Mouse (Mus musculus) MEL (cell line): ENCODE results near the gene 4930522L14Rik. TPM values are rescaled to one million over a fixed set of nuclear protein-coding genes. Genes with fewer than 3 reads are reported as not detected.
"Not testable (repeated sequence)": the region's sequence is repeated elsewhere in the genome, so short reads cannot be mapped to it uniquely, and the experiment has no call there.

Experiments used
- DNase-seq: peaks from one replicate; pipeline ENCODE4 v3.0.0; 2011; ENCODE audit warnings: low read depth, low spot score
- H3K27ac ChIP-seq: 2 replicates; pipeline ENCODE4 v1.5.1; 2012; ENCODE audit warnings: low read depth, mild to moderate bottlenecking, control low read depth, low read length, moderate library complexity; ENCODE audit not compliant: control insufficient read depth
- H3K27me3 ChIP-seq, 2 experiments: fragments of 150-350 bp in 1 of 2; sonication (generic) in 1 of 2; 2 replicates each; pipeline ENCODE4 v1.6.1; 2012; ENCODE audit warnings: low read length in 2 of 2, mild to moderate bottlenecking in 2 of 2, improper control_type of control experiment in 1 of 2, moderate library complexity in 1 of 2; ENCODE audit not compliant: insufficient read depth in 2 of 2, control insufficient read depth in 1 of 2
- H3K36me3 ChIP-seq, 2 experiments: 2 replicates each; pipeline ENCODE4 v1.6.1; 2012 to 2014; ENCODE audit warnings: low read length in 2 of 2, improper control_type of control experiment in 1 of 2, inconsistent platforms in 1 of 2, mild to moderate bottlenecking in 1 of 2; ENCODE audit not compliant: insufficient read depth in 2 of 2, control insufficient read depth in 1 of 2
- H3K4me1 ChIP-seq, 2 experiments: fragments of 150-350 bp in 1 of 2; sonication (generic) in 1 of 2; 2 replicates each; pipeline ENCODE4 v1.6.1; 2012; ENCODE audit warnings: low read length in 2 of 2, improper control_type of control experiment in 1 of 2, mild to moderate bottlenecking in 1 of 2; ENCODE audit not compliant: insufficient read depth in 2 of 2, control insufficient read depth in 1 of 2
- H3K4me3 ChIP-seq, 2 experiments: fragments of 150-350 bp in 1 of 2; sonication (generic) in 1 of 2; 2 replicates each; pipeline ENCODE4 v1.5.1; 2012; ENCODE audit warnings: low read depth in 2 of 2, low read length in 2 of 2, mild to moderate bottlenecking in 2 of 2, moderate library complexity in 2 of 2, control low read depth in 1 of 2, improper control_type of control experiment in 1 of 2; ENCODE audit not compliant: control insufficient read depth in 1 of 2, insufficient read depth in 1 of 2
- H3K79me2 ChIP-seq: 2 replicates; pipeline ENCODE4 v1.6.1; 2012; ENCODE audit warnings: mild to moderate bottlenecking, low read length, moderate library complexity; ENCODE audit not compliant: control insufficient read depth, poor library complexity, insufficient read depth
- H3K9ac ChIP-seq: 2 replicates; pipeline ENCODE4 v1.6.1; 2012; ENCODE audit warnings: low read depth, mild to moderate bottlenecking, control low read depth, low read length, moderate library complexity; ENCODE audit not compliant: control insufficient read depth, poor library complexity, severe bottlenecking
- H3K9me3 ChIP-seq: fragments of 150-350 bp; sonication (generic); replicated peaks from 2 replicates; pipeline ENCODE4 v1.6.1; 2012; ENCODE audit warnings: mild to moderate bottlenecking, low read length, improper control_type of control experiment, moderate library complexity; ENCODE audit not compliant: insufficient read depth
- ELF1 ChIP-seq: IDR thresholded peaks from 2 replicates; pipeline ENCODE4 v1.6.1; 2014; ENCODE audit warnings: low read depth, mild to moderate bottlenecking, inconsistent platforms, low read length, improper control_type of control experiment, moderate library complexity
- HCFC1 ChIP-seq: IDR thresholded peaks from 2 replicates; pipeline ENCODE4 v1.6.1; 2012; ENCODE audit warnings: low read depth, mild to moderate bottlenecking, inconsistent platforms, low read length, improper control_type of control experiment, moderate library complexity
- MAX ChIP-seq: IDR thresholded peaks from 2 replicates; pipeline ENCODE4 v1.6.1; 2011; ENCODE audit warnings: low read length, improper control_type of control experiment
- MXI1 ChIP-seq: IDR thresholded peaks from 2 replicates; pipeline ENCODE4 v1.6.1; 2011; ENCODE audit warnings: mild to moderate bottlenecking, low read depth, low read length, improper control_type of control experiment
- NELFE ChIP-seq: IDR thresholded peaks from 2 replicates; pipeline ENCODE4 v1.6.1; 2011; ENCODE audit warnings: low read depth, low read length, improper control_type of control experiment
- NRF1 ChIP-seq: IDR thresholded peaks from 2 replicates; pipeline ENCODE4 v1.6.1; 2014; ENCODE audit warnings: low read depth, mild to moderate bottlenecking, inconsistent platforms, low read length, improper control_type of control experiment, moderate library complexity; ENCODE audit not compliant: poor library complexity, insufficient read depth, severe bottlenecking
- POLR2A ChIP-seq, 2 experiments: IDR thresholded peaks; 2 replicates each; pipeline ENCODE4 v1.6.1; 2011 to 2012; ENCODE audit warnings: low read length in 2 of 2, mild to moderate bottlenecking in 2 of 2, control low read depth in 1 of 2, improper control_type of control experiment in 1 of 2, low read depth in 1 of 2, moderate library complexity in 1 of 2; ENCODE audit not compliant: control insufficient read depth in 1 of 2, insufficient read depth in 1 of 2, poor library complexity in 1 of 2
- SIN3A ChIP-seq: IDR thresholded peaks from 2 replicates; pipeline ENCODE4 v1.6.1; 2012; ENCODE audit warnings: low read length, improper control_type of control experiment, inconsistent platforms
- TBP ChIP-seq: IDR thresholded peaks from 2 replicates; pipeline ENCODE4 v1.8.0; 2011; ENCODE audit warnings: low read depth, low read length, improper control_type of control experiment
- TCF12 ChIP-seq: IDR thresholded peaks from 2 replicates; pipeline ENCODE4 v1.6.1; 2014; ENCODE audit warnings: low read depth, mild to moderate bottlenecking, inconsistent platforms, low read length, improper control_type of control experiment, moderate library complexity
- ZMIZ1 ChIP-seq: IDR thresholded peaks from 2 replicates; pipeline ENCODE4 v1.6.1; 2012; ENCODE audit warnings: low read depth, mild to moderate bottlenecking, inconsistent platforms, low read length, improper control_type of control experiment, moderate library complexity
- polyA plus RNA-seq, 2 experiments: library from polyadenylated mRNA; stranded (reverse) in 1 of 2; unstranded in 1 of 2; fragments of >175 nt in 1 of 2; fragments of >200 nt in 1 of 2; gene quantifications; 2 replicates each; pipeline versions ENCODE4 v1.2.1 to v1.2.4; 2012; ENCODE audit warnings: low replicate concordance in 2 of 2, low read depth in 1 of 2; ENCODE audit not compliant: insufficient read length in 2 of 2, insufficient read depth in 1 of 2, missing spikeins in 1 of 2
- total RNA-seq: library from RNA; depleted of rRNA; stranded (reverse); fragments of 300-350 nt; gene quantifications from 2 replicates; pipeline ENCODE4 v1.2.3, GENCODE M21; 2012; rRNA removed

Gene 4930522L14Rik
- total and polyA plus RNA-seq, 3 experiments, result 2.8 to 172 (median 6.6) TPM

DNA sequence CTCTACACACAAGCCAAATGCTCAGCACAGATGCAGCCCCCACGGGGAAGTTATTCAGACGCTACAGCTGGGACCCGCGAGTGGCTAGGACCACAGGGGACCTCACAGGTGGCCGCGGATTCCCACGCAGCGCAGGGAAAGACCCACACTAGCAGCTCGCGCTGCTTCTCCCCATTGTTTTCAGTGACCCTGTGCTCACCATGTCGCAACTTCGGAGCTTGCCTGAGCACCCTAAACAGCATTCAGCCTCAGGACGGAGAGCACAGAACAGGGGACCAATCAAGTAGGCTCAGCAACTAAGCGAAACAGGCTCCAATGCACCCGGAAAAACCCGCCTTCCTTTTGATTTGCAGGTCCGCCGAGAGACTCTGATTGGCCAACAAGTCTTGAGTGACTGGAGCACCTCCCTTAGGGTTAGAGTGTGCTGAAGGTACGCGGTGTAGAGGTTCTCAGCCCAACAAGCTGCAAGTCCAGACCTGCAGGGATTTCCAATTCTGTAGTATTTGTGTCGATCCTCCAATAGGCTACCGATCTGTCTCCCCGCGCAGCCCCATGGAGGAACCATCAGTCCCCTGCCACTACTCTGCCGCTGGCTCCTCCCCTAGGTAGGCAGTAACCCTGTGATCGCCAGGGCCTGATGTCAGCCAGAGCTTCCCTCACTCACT, 61.0 kb downstream of the 4930522L14Rik start, which contains the start of gene 5430403G16Rik:
Gene 5430403G16Rik (minus strand): TSS at position 505 of the 665 bp plus-strand sequence.
- 0 out of 2 replicates have a peak, but pooled peaks have one; percentile 10 for TF ChIP-seq NRF1
- 0 out of 2 replicates have a peak, but pooled peaks have one; percentile 45 for TF ChIP-seq TBP
- TF ChIP-seq MAX, result 0 out of 2 replicates have a peak, but pooled peaks have one; percentile 40
- peak; percentile 46; the same call in 1 of the 2 replicates for TF ChIP-seq SIN3A
- peak; percentile 25 for TF ChIP-seq MXI1
- TF ChIP-seq TCF12, result 0 out of 2 replicates have a peak, but pooled peaks have one; percentile 7
- peak; percentile 35; the same call in 1 of the 2 replicates for TF ChIP-seq NELFE
- TF ChIP-seq POLR2A (IDR thresholded peaks at IDR 0.05; ENCODE audit: control insufficient read depth in 1 of 2, insufficient read depth in 1 of 2, low read depth in 1 of 2, low read length in 2 of 2, poor library complexity in 1 of 2), result peak; percentile 43 to 65; a peak in 2 of 4 replicates
- TF ChIP-seq HCFC1, result peak; percentile 25; the same call in 1 of the 2 replicates
- TF ChIP-seq ZMIZ1, result 0 out of 2 replicates have a peak, but pooled peaks have one; percentile 47
- TF ChIP-seq ELF1, result peak; percentile 54; the same call in 1 of the 2 replicates
- TF ChIP-seq, all 39 proteins: peak for 11; not testable (repeated sequence) for 28
- not testable (repeated sequence) for H3K9me3 ChIP-seq, H3K36me3 ChIP-seq, H3K27me3 ChIP-seq, H3K4me1 ChIP-seq, H3K79me2 ChIP-seq
- Histone ChIP-seq H3K4me3 (peak within 1 kb of the TSS; percentile 79 to 85), H3K27ac (peak within 1 kb of the TSS; percentile 48), H3K9ac (peak within 1 kb of the TSS; percentile 72)
- DNase-seq, result peak; percentile 96

Other genes starting within 250 kb of the 4930522L14Rik start
- gene Crlf2, start 192.9 kb downstream of the 4930522L14Rik start, total RNA-seq, result 9.4 and 11.1 TPM in 2 replicates
- 10 to 100 TPM in 1 of 2 experiments, not detected in 1; 14.1 TPM for gene Crlf2, start 192.9 kb downstream of the 4930522L14Rik start, polyA plus RNA-seq
- gene 5430403G16Rik, start 60.8 kb downstream of the 4930522L14Rik start, total RNA-seq, result 1.5 and 1.6 TPM in 2 replicates
- gene 5430403G16Rik, start 60.8 kb downstream of the 4930522L14Rik start, polyA plus RNA-seq, result 100 to 1,000 TPM in 1 of 2 experiments, 1 to 10 TPM in 1; 1.4 to 145 TPM
- 26.3 and 41.8 TPM in 2 replicates for gene Gm15446, start 171.5 kb upstream of the 4930522L14Rik start, total RNA-seq
- gene Gm15446, start 171.5 kb upstream of the 4930522L14Rik start, polyA plus RNA-seq, result 100 to 1,000 TPM in 1 of 2 experiments, 1 to 10 TPM in 1; 5.4 to 237 TPM
- gene Zfp932, start 244.6 kb upstream of the 4930522L14Rik start, total RNA-seq, result 18.0 and 18.8 TPM in 2 replicates
- gene Zfp932, start 244.6 kb upstream of the 4930522L14Rik start, polyA plus RNA-seq, result 100 to 1,000 TPM in 1 of 2 experiments, 10 to 100 TPM in 1; 13.6 to 364 TPM